Mouse (Mus musculus) lung, embryonic 16.5 days (tissue): ENCODE measurements at regions not wholly inside any gene's neighbourhood (a gene's known extent, or its start where the extent isn't known, plus 50 kb on each side); places are given as distances from the start of the nearest gene placed in this dataset.
"Not testable (repeated sequence)": the region's sequence is repeated elsewhere in the genome, so short reads cannot be mapped to it uniquely, and the experiment has no call there.

Experiments
- ATAC-seq: fragments of 200-750 bp; cut with Nextera tagmentation; 2 replicates; pipeline ENCODE4 v1.8.0; 2017; ENCODE audit warnings: low read depth, mild to moderate bottlenecking, moderate library complexity
- H3K27ac ChIP-seq: fragments of 300-500 bp; sonication (generic); 2 replicates; pipeline ENCODE4 v1.5.1; 2014; ENCODE audit warnings: mild to moderate bottlenecking, control low read depth, low read length
- H3K27me3 ChIP-seq: fragments of 300-500 bp; sonication (generic); 2 replicates; pipeline ENCODE4 v1.6.1; 2014; ENCODE audit warnings: low read depth, low read length, mixed read lengths; ENCODE audit not compliant: control insufficient read depth, insufficient read depth
- H3K36me3 ChIP-seq: fragments of 300-500 bp; sonication (generic); 2 replicates; pipeline ENCODE4 v1.6.1; 2014; ENCODE audit warnings: low read length; ENCODE audit not compliant: control insufficient read depth, insufficient read depth
- H3K4me1 ChIP-seq: fragments of 300-500 bp; sonication (generic); replicated peaks from 2 replicates; pipeline ENCODE4 v1.6.1; 2014; ENCODE audit warnings: low read length, mixed read lengths; ENCODE audit not compliant: control insufficient read depth, insufficient read depth
- H3K4me2 ChIP-seq: fragments of 300-500 bp; sonication (generic); 2 replicates; pipeline ENCODE4 v1.6.1; 2014; ENCODE audit warnings: low read depth, low read length, control low read depth
- H3K4me3 ChIP-seq: fragments of 300-500 bp; sonication (generic); 2 replicates; pipeline ENCODE4 v1.5.1; 2014; ENCODE audit warnings: mild to moderate bottlenecking, low read length, control low read depth
- H3K9ac ChIP-seq: fragments of 300-500 bp; sonication (generic); 2 replicates; pipeline ENCODE4 v1.6.1; 2014; ENCODE audit warnings: low read length, control low read depth
- H3K9me3 ChIP-seq: fragments of 300-500 bp; sonication (generic); 2 replicates; pipeline ENCODE4 v1.6.1; 2016; ENCODE audit warnings: low read length; ENCODE audit not compliant: control insufficient read depth
- WGBS: fragments of 180-500 bp; shearing (Covaris S2); extraction: QIAGEN DNeasy Blood & Tissue Kit; methylation state at CpG from one replicate; pipeline ENCODE4 v1.1.7; 2014; 5-methylcytosine and 5-hydroxymethylcytosine counted together

GRCm38 (mm10) chr2:63580489-63581139 is 396.5 kb upstream of the Kcnh7 start:
- H3K27me3 ChIP-seq = no peaks in the 10 kb centered on the region
- no peak overlapping the region for H3K4me3 ChIP-seq
- no peak overlapping the region for H3K9ac ChIP-seq
- no peak overlapping the region for H3K27ac ChIP-seq
- 27% methylated on average over 4 of the region's 4 CpGs for WGBS
- H3K4me2 ChIP-seq = no peak overlapping the region
- no peaks in the 10 kb centered on the region for H3K9me3 ChIP-seq
- no peaks in the 10 kb centered on the region for H3K36me3 ChIP-seq
- peak; percentile 95 for ATAC-seq
- no peaks in the 10 kb centered on the region for H3K4me1 ChIP-seq

GRCm38 (mm10) chr2:63575172-63575571 is 391.1 kb upstream of the Kcnh7 start:
- 73% methylated on average over 5 of the region's 5 CpGs for WGBS

GRCm38 (mm10) chr2:63574008-63574703 is 390.1 kb upstream of the Kcnh7 start:
- no peak overlapping the region for H3K4me2 ChIP-seq
- no peak overlapping the region for H3K9ac ChIP-seq
- no peaks in the 10 kb centered on the region for H3K27me3 ChIP-seq
- no peak overlapping the region for H3K4me3 ChIP-seq
- no peaks in the 10 kb centered on the region for H3K36me3 ChIP-seq
- 25% methylated on average over 4 of the region's 4 CpGs for WGBS
- no peak for ATAC-seq
- H3K9me3 ChIP-seq = no peaks in the 10 kb centered on the region
- no peak overlapping the region for H3K27ac ChIP-seq
- no peaks in the 10 kb centered on the region for H3K4me1 ChIP-seq

More at GRCm38 (mm10) chr2:63575172-63575571, 391.1 kb upstream of the Kcnh7 start:
- Histone ChIP-seq H3K27ac (no peak overlapping the region), H3K27me3 (no peaks in the 10 kb centered on the region), H3K4me3 (no peak overlapping the region), H3K9ac (no peak overlapping the region), H3K4me1 (no peaks in the 10 kb centered on the region), H3K9me3 (no peaks in the 10 kb centered on the region), H3K36me3 (no peaks in the 10 kb centered on the region), H3K4me2 (no peak overlapping the region)
- no peak for ATAC-seq

- H3K4me2 ChIP-seq = no peak overlapping the region
- no peaks in the 10 kb centered on the region for H3K27me3 ChIP-seq
- no peak for ATAC-seq
- no peaks in the 10 kb centered on the region for H3K9me3 ChIP-seq
- whole genome bisulfite sequencing = 50% methylated on average over 9 of the region's 9 CpGs
- no peaks in the 10 kb centered on the region for H3K4me1 ChIP-seq
- no peak overlapping the region for H3K27ac ChIP-seq
- no peak overlapping the region for H3K4me3 ChIP-seq
- H3K9ac ChIP-seq = no peak overlapping the region
- H3K36me3 ChIP-seq = no peaks in the 10 kb centered on the region
Observed at GRCm38 (mm10) chr2:63573015-63573807, 389.1 kb upstream of the Kcnh7 start.

GRCm38 (mm10) chr2:63556858-63557419 is 372.9 kb upstream of the Kcnh7 start:
- H3K4me1 ChIP-seq = no peaks in the 10 kb centered on the region
- no peak overlapping the region for H3K9ac ChIP-seq
- WGBS = 63% methylated on average over 3 of the region's 3 CpGs
- no peaks in the 10 kb centered on the region for H3K9me3 ChIP-seq
- H3K27ac ChIP-seq = no peak overlapping the region
- no peaks in the 10 kb centered on the region for H3K36me3 ChIP-seq
- H3K4me2 ChIP-seq = no peak overlapping the region
- no peaks in the 10 kb centered on the region for H3K27me3 ChIP-seq
- H3K4me3 ChIP-seq = no peak overlapping the region
- no peak for ATAC-seq

- not testable (repeated sequence) for H3K4me1 ChIP-seq, H3K4me3 ChIP-seq, H3K9me3 ChIP-seq, H3K4me2 ChIP-seq, H3K36me3 ChIP-seq, H3K27me3 ChIP-seq, H3K27ac ChIP-seq, ATAC-seq, H3K9ac ChIP-seq
Observed at GRCm38 (mm10) chr2:63541836-63542235, 357.7 kb upstream of the Kcnh7 start.

GRCm38 (mm10) chr2:63518534-63518933 is 334.4 kb upstream of the Kcnh7 start:
- 89% methylated on average over 2 of the region's 2 CpGs for WGBS
- H3K27me3 ChIP-seq = no peaks in the 10 kb centered on the region
- no peak overlapping the region for H3K27ac ChIP-seq
- H3K4me2 ChIP-seq = no peak overlapping the region
- no peak for ATAC-seq
- H3K4me3 ChIP-seq = no peak overlapping the region
- H3K36me3 ChIP-seq = no peaks in the 10 kb centered on the region
- no peaks in the 10 kb centered on the region for H3K9me3 ChIP-seq
- no peak overlapping the region for H3K9ac ChIP-seq
- no peaks in the 10 kb centered on the region for H3K4me1 ChIP-seq

GRCm38 (mm10) chr2:63513554-63514226 is 329.6 kb upstream of the Kcnh7 start:
- no peaks in the 10 kb centered on the region for H3K36me3 ChIP-seq
- 91% methylated on average over 1 of the region's 1 CpGs for WGBS
- H3K4me2 ChIP-seq = no peak overlapping the region
- no peak for ATAC-seq
- H3K4me1 ChIP-seq = no peaks in the 10 kb centered on the region
- no peaks in the 10 kb centered on the region for H3K27me3 ChIP-seq
- no peak overlapping the region for H3K4me3 ChIP-seq
- H3K27ac ChIP-seq = no peak overlapping the region
- H3K9me3 ChIP-seq = no peaks in the 10 kb centered on the region
- no peak overlapping the region for H3K9ac ChIP-seq

- WGBS = 9% methylated on average over 3 of the region's 3 CpGs
- no peak overlapping the region for H3K4me3 ChIP-seq
- no peaks in the 10 kb centered on the region for H3K9me3 ChIP-seq
- ATAC-seq = no peak
- no peak overlapping the region for H3K9ac ChIP-seq
- no peaks in the 10 kb centered on the region for H3K4me1 ChIP-seq
- no peaks in the 10 kb centered on the region for H3K27me3 ChIP-seq
- no peak overlapping the region for H3K27ac ChIP-seq
- no peaks in the 10 kb centered on the region for H3K36me3 ChIP-seq
- no peak overlapping the region for H3K4me2 ChIP-seq
Observed at GRCm38 (mm10) chr2:63503939-63504338, 319.9 kb upstream of the Kcnh7 start.
